Mouse (Mus musculus) lung, postnatal 0 days (tissue): Measurements from ENCODE around the gene Stra6.

Experiments
- CTCF ChIP-seq: IDR thresholded peaks from 2 replicates; pipeline ENCODE4 v1.5.1; 2016; ENCODE audit warnings: antibody characterized with exemption, mild to moderate bottlenecking
- EP300 ChIP-seq: IDR thresholded peaks from 2 replicates; pipeline ENCODE4 v1.6.1; 2016; ENCODE audit warnings: antibody characterized with exemption, mild to moderate bottlenecking, control low read depth

GRCm38 (mm10) chr9:58172863-58173262, 109.3 kb downstream of the Stra6 start:
- TF ChIP-seq CTCF, result no peak
- TF ChIP-seq EP300, result no peak
